Mouse (Mus musculus): ENCODE results near the gene Dupd1. TPM values are rescaled to one million over a fixed set of nuclear protein-coding genes. Genes with fewer than 3 reads are reported as not detected.

Gene Dupd1
- polyA plus RNA-seq, 1 experiment from 2014 or later, result not detected

DNA sequence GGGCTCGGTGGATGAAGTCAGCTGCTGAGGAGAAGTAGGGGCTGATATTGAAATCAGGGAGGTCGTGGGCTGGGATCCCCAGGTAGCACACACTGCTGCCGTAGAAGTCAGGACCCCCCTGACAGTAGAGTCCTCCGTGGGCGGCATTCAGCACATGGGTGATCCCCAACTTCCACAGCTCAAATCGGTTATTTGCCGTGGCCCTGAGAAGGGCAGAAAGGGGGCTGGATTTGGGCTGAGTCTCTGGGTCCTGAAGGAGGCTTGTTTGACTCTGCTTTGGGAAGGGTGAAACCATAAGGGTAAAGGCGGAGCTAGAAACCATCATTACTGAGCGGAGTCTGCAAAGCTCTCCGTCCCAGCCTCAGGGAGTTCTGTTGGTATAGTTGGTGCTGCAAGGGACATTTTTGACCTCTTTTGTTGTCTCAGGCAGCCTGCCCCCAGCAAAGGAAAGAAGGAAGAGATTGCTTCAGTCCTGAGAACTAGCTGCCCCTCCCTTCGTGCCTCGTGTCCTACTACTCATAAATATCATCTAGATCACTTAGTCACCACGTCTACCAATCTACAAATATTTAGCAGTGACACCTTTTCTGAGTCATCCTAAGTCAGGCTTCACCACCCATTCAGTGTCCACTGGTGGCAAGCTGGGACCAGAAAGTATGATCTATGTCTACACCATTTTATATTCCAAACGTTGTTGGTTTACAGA, 33.2 kb upstream of the Dupd1 start:
- Histone ChIP-seq H3K27me3 (ENCODE audit: control insufficient read depth, insufficient read depth, low read length) (no peaks in the 10 kb centered on the region), H3K27ac (replicated peaks; ENCODE audit: low read depth, low read length) (no peak overlapping the region), H3K4me1 (ENCODE audit: control insufficient read depth, insufficient read depth, low read length) (peaks cover 10% of the 10 kb centered on the region), H3K4me2 (ENCODE audit: low read length) (no peak overlapping the region), H3K9ac (replicated peaks; ENCODE audit: low read length) (no peak overlapping the region), H3K36me3 (ENCODE audit: control insufficient read depth, insufficient read depth, low read length) (no peaks in the 10 kb centered on the region), H3K9me3 (ENCODE audit: control insufficient read depth, low read length) (no peaks in the 10 kb centered on the region), H3K4me3 (replicated peaks; ENCODE audit: low read depth, low read length) (no peak overlapping the region)
- no peak for DNase-seq
- ATAC-seq (ENCODE audit: low FRiP score, low TSS enrichment), result no peak
- WGBS, result 76% methylated on average over 14 of the region's 14 CpGs

DNA sequence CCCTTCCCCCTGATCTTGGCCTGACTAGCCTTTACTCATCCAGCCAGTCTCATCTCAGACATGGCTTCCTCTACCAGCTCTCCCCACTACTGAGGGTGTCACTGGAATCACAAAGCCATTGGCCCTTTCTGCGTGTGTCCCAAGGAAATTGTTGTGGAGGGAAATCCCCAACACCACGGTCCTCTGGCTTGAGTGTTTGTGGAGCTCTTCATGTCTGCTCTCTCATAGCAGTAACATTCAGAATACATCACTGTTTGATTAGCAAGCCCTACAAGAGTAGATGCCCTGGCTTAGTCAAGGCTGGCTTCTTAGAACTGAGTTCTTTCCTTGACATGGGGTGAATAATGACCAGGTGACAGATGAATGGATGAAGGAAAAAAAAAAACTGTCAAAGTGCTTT, 32.5 kb upstream of the Dupd1 start:
- H3K4me1 ChIP-seq (ENCODE audit: control insufficient read depth, insufficient read depth, low read length), result peaks cover 3% of the 10 kb centered on the region
- no peak for ATAC-seq (ENCODE audit: low FRiP score, low TSS enrichment)
- no peak for DNase-seq
- no peaks in the 10 kb centered on the region for H3K36me3 ChIP-seq (ENCODE audit: control insufficient read depth, insufficient read depth, low read length)
- WGBS, result 85% methylated on average over 2 of the region's 2 CpGs
- H3K9ac ChIP-seq (replicated peaks; ENCODE audit: low read length), result no peak overlapping the region
- H3K27me3 ChIP-seq (ENCODE audit: control insufficient read depth, insufficient read depth, low read length), result no peaks in the 10 kb centered on the region
- no peak overlapping the region for H3K4me2 ChIP-seq (ENCODE audit: low read length)
- H3K27ac ChIP-seq (replicated peaks; ENCODE audit: low read depth, low read length), result no peak overlapping the region
- H3K4me3 ChIP-seq (replicated peaks; ENCODE audit: low read depth, low read length), result no peak overlapping the region
- no peaks in the 10 kb centered on the region for H3K9me3 ChIP-seq (ENCODE audit: control insufficient read depth, low read length)

DNA sequence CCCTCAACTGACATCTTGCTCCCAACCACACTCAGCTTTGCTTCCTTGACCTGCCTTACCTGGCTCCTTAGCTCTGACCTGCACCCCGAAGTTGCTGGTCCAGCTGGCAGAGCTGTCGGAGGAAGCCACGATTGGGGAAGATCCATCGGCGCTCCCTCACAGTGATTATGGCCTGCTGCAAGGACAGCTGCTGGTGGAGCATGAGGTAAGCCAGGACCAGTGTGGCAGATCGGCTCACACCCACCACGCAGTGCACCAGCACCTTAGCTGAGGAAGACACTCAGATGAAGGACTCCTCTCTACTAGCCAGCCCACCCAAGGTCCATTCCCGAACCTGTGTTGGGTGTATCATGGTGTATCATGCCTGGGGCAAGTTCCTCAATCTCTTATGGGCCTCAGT, 31.9 kb upstream of the Dupd1 start:
- H3K27ac ChIP-seq (replicated peaks; ENCODE audit: low read depth, low read length), result no peak overlapping the region
- H3K4me3 ChIP-seq (replicated peaks; ENCODE audit: low read depth, low read length), result no peak overlapping the region
- DNase-seq, result no peak
- no peaks in the 10 kb centered on the region for H3K9me3 ChIP-seq (ENCODE audit: control insufficient read depth, low read length)
- no peaks in the 10 kb centered on the region for H3K27me3 ChIP-seq (ENCODE audit: control insufficient read depth, insufficient read depth, low read length)
- WGBS, result 92% methylated on average over 8 of the region's 8 CpGs
- H3K4me2 ChIP-seq (ENCODE audit: low read length), result no peak overlapping the region
- H3K9ac ChIP-seq (replicated peaks; ENCODE audit: low read length), result no peak overlapping the region
- no peaks in the 10 kb centered on the region for H3K36me3 ChIP-seq (ENCODE audit: control insufficient read depth, insufficient read depth, low read length)
- no peak for ATAC-seq (ENCODE audit: low FRiP score, low TSS enrichment)
- no peaks in the 10 kb centered on the region for H3K4me1 ChIP-seq (ENCODE audit: control insufficient read depth, insufficient read depth, low read length)

DNA sequence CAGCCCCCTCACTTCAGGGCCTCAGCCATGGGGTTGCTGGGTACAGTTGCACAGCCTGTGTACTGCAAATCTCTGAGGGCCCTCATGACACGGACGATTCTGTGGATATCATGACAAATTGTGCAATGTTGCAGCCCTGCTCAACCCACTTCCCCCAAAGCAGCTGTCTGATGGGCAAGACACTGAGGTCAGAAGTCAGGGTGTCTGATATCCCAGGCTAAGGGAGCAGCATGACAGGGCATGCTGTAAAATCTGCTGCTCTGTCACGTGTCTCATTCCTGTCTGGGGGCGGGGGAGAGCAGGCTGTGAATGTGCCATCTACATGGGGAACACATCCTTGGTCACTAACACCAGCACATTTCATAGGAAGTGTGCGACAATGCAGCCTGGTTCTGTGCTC, 30.8 kb upstream of the Dupd1 start:
- H3K27ac ChIP-seq (replicated peaks; ENCODE audit: low read depth, low read length), result no peak overlapping the region
- H3K4me2 ChIP-seq (ENCODE audit: low read length), result no peak overlapping the region
- no peaks in the 10 kb centered on the region for H3K9me3 ChIP-seq (ENCODE audit: control insufficient read depth, low read length)
- H3K9ac ChIP-seq (replicated peaks; ENCODE audit: low read length), result no peak overlapping the region
- no peaks in the 10 kb centered on the region for H3K27me3 ChIP-seq (ENCODE audit: control insufficient read depth, insufficient read depth, low read length)
- WGBS, result 82% methylated on average over 5 of the region's 5 CpGs
- no peaks in the 10 kb centered on the region for H3K4me1 ChIP-seq (ENCODE audit: control insufficient read depth, insufficient read depth, low read length)
- ATAC-seq (ENCODE audit: low FRiP score, low TSS enrichment), result no peak
- DNase-seq, result no peak
- no peak overlapping the region for H3K4me3 ChIP-seq (replicated peaks; ENCODE audit: low read depth, low read length)
- H3K36me3 ChIP-seq (ENCODE audit: control insufficient read depth, insufficient read depth, low read length), result no peaks in the 10 kb centered on the region

DNA sequence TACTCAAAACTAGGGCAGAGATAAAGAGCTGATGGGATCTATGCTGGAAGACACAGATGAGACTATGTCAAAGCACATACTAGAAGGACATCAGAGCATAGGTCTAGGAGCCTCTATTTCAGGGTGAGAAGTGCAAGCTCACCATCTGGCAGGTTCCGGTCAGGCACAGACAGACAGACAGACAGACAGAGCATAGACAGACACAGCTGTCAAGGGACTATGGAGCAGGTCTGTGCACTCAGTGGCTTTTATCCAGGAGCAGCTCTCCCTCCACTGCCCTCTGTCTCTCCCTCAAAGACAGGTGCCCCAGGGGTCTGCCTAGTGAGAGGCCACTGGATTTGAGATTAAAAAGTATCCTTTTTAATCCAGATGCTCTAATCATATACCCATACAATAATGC, 29.8 kb upstream of the Dupd1 start:
- no peak for DNase-seq
- no peaks in the 10 kb centered on the region for H3K27me3 ChIP-seq (ENCODE audit: control insufficient read depth, insufficient read depth, low read length)
- H3K4me3 ChIP-seq (replicated peaks; ENCODE audit: low read depth, low read length), result no peak overlapping the region
- no peak for ATAC-seq (ENCODE audit: low FRiP score, low TSS enrichment)
- no peaks in the 10 kb centered on the region for H3K4me1 ChIP-seq (ENCODE audit: control insufficient read depth, insufficient read depth, low read length)
- H3K9ac ChIP-seq (replicated peaks; ENCODE audit: low read length), result no peak overlapping the region
- no peak overlapping the region for H3K4me2 ChIP-seq (ENCODE audit: low read length)
- no peaks in the 10 kb centered on the region for H3K36me3 ChIP-seq (ENCODE audit: control insufficient read depth, insufficient read depth, low read length)
- no peaks in the 10 kb centered on the region for H3K9me3 ChIP-seq (ENCODE audit: control insufficient read depth, low read length)
- 96% methylated on average over 1 of the region's 1 CpGs for WGBS
- H3K27ac ChIP-seq (replicated peaks; ENCODE audit: low read depth, low read length), result no peak overlapping the region

DNA sequence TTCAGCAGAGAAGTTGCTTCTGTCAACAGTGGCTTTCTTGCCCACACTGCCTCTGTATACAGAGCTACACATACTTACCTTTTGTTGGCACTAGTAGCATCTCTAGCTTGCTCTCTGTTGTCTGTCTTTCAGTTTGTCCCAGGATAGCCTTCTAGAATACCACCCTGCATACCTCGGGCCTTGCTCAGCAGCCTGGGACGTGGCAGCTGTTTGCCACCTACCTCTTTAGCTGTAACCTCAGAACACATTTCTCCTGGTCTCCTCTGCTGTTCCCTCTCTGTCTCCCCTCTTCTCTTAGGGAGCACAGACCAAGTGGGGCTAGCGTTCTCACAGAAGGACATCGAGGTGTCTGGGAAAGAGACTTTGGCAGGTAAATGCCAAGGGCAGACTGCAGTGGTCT, 28.1 kb upstream of the Dupd1 start:
- DNase-seq (no peak), ATAC-seq (ENCODE audit: low FRiP score, low TSS enrichment) (no peak)
- H3K4me3 ChIP-seq (replicated peaks; ENCODE audit: low read depth, low read length), result no peak overlapping the region
- H3K4me1 ChIP-seq (ENCODE audit: control insufficient read depth, insufficient read depth, low read length), result no peaks in the 10 kb centered on the region
- H3K27me3 ChIP-seq (ENCODE audit: control insufficient read depth, insufficient read depth, low read length), result no peaks in the 10 kb centered on the region
- no peak overlapping the region for H3K4me2 ChIP-seq (ENCODE audit: low read length)
- no peaks in the 10 kb centered on the region for H3K36me3 ChIP-seq (ENCODE audit: control insufficient read depth, insufficient read depth, low read length)
- H3K27ac ChIP-seq (replicated peaks; ENCODE audit: low read depth, low read length), result no peak overlapping the region
- no peak overlapping the region for H3K9ac ChIP-seq (replicated peaks; ENCODE audit: low read length)
- no peaks in the 10 kb centered on the region for H3K9me3 ChIP-seq (ENCODE audit: control insufficient read depth, low read length)
- 95% methylated on average over 4 of the region's 4 CpGs for WGBS

DNA sequence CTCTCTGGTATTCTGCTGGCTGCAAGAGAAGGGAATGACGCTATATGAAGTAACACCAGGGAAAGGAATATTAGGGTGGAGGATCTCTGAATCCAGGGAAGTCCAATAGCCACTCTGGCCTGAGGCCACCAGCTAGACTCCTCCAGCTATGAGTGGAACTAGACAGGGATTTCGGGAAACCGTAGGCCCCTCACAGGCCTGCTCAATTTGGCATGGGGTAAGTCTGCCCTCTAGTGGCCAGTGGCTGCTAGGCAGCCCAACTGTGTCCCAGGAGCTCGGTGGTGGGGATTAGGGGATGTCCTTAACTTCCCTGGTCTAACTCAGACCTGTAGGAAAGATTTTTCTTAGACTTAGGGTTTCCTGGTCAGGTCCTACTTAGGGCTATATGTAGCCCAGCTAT, 27.4 kb upstream of the Dupd1 start:
- Histone ChIP-seq H3K9ac (replicated peaks; ENCODE audit: low read length) (no peak overlapping the region), H3K9me3 (ENCODE audit: control insufficient read depth, low read length) (no peaks in the 10 kb centered on the region), H3K4me1 (ENCODE audit: control insufficient read depth, insufficient read depth, low read length) (no peaks in the 10 kb centered on the region), H3K27me3 (ENCODE audit: control insufficient read depth, insufficient read depth, low read length) (no peaks in the 10 kb centered on the region), H3K27ac (replicated peaks; ENCODE audit: low read depth, low read length) (no peak overlapping the region), H3K4me2 (ENCODE audit: low read length) (no peak overlapping the region), H3K4me3 (replicated peaks; ENCODE audit: low read depth, low read length) (no peak overlapping the region), H3K36me3 (ENCODE audit: control insufficient read depth, insufficient read depth, low read length) (no peaks in the 10 kb centered on the region)
- DNase-seq (peak; percentile 92), ATAC-seq (ENCODE audit: low FRiP score, low TSS enrichment) (peak; percentile 67; the same call in 1 of the 2 replicates)
- 14% methylated on average over 4 of the region's 4 CpGs for WGBS

DNA sequence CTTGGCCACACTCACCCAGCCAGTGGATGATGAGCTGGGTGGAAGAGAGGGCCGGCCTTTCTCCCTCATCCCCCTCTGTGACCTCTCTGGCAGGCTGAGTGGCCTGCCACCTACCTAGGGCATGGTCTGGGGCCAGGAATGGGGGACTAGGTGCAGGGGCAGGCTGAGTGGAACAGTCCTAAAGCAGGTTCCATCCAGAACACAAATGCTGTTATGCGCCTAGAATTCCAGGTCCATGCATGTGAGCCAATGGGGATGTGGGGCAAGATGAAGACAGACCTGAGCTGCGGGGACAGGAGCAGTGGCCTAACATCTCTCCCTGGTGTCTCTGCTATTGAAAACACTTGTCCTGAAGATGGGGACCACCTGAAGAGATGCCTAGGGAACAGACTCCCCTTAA, 26.9 kb upstream of the Dupd1 start:
- DNase-seq (no peak), ATAC-seq (ENCODE audit: low FRiP score, low TSS enrichment) (no peak)
- Histone ChIP-seq H3K36me3 (ENCODE audit: control insufficient read depth, insufficient read depth, low read length) (no peaks in the 10 kb centered on the region), H3K4me1 (ENCODE audit: control insufficient read depth, insufficient read depth, low read length) (no peaks in the 10 kb centered on the region), H3K9ac (replicated peaks; ENCODE audit: low read length) (no peak overlapping the region), H3K27ac (replicated peaks; ENCODE audit: low read depth, low read length) (no peak overlapping the region), H3K9me3 (ENCODE audit: control insufficient read depth, low read length) (no peaks in the 10 kb centered on the region), H3K4me3 (replicated peaks; ENCODE audit: low read depth, low read length) (no peak overlapping the region), H3K27me3 (ENCODE audit: control insufficient read depth, insufficient read depth, low read length) (no peaks in the 10 kb centered on the region), H3K4me2 (ENCODE audit: low read length) (no peak overlapping the region)
- 89% methylated on average over 3 of the region's 3 CpGs for WGBS

DNA sequence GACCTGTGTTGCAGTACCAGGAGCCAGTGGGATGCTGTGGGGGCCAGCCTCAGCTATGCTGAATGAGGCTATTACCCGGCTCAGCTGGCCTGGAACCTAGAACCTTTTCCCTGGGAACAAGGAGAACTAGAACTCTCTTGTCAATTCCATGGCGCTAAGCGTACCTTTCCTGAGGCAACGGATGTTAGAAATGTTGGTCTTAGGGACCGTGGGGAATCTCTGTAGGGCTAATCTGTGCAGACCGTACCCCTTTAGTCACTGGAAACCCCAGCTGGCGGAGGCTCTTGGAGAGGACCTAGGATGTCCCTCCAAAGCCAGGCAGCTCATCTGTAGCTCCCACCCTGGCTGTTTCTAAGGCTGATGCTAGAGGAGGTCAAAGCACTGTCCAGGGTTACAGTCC, 26.0 kb upstream of the Dupd1 start:
- DNase-seq (no peak), ATAC-seq (ENCODE audit: low FRiP score, low TSS enrichment) (no peak)
- no peaks in the 10 kb centered on the region for H3K4me1 ChIP-seq (ENCODE audit: control insufficient read depth, insufficient read depth, low read length)
- H3K4me3 ChIP-seq (replicated peaks; ENCODE audit: low read depth, low read length), result no peak overlapping the region
- no peak overlapping the region for H3K27ac ChIP-seq (replicated peaks; ENCODE audit: low read depth, low read length)
- no peaks in the 10 kb centered on the region for H3K9me3 ChIP-seq (ENCODE audit: control insufficient read depth, low read length)
- H3K36me3 ChIP-seq (ENCODE audit: control insufficient read depth, insufficient read depth, low read length), result no peaks in the 10 kb centered on the region
- H3K9ac ChIP-seq (replicated peaks; ENCODE audit: low read length), result no peak overlapping the region
- no peak overlapping the region for H3K4me2 ChIP-seq (ENCODE audit: low read length)
- no peaks in the 10 kb centered on the region for H3K27me3 ChIP-seq (ENCODE audit: control insufficient read depth, insufficient read depth, low read length)
- WGBS, result 90% methylated on average over 7 of the region's 7 CpGs
